Mouse (Mus musculus) layer of hippocampus, adult 18-20 months (tissue): ENCODE measurements around the gene Nkap. TPM values are rescaled to one million over a fixed set of nuclear protein-coding genes. Genes with fewer than 3 reads are reported as not detected.
"Not testable (repeated sequence)": the region's sequence is repeated elsewhere in the genome, so short reads cannot be mapped to it uniquely, and the experiment has no call there.

Experiments
- DNase-seq, 2 experiments: peaks; one replicate each; pipeline ENCODE4 v3.0.0; 2022; ENCODE audit warnings: low spot score in 2 of 2
- long read RNA-seq: library from polyadenylated mRNA; stranded (forward); transcript quantifications from one replicate; pipeline ENCODE4 v2.0.0, GENCODE M21; 2021
- total RNA-seq, 2 experiments: library from RNA; stranded (reverse); gene quantifications; 2 replicates each; pipeline ENCODE4 v1.2.3; 2021

Nkap gene
- total RNA-seq = 10 to 100 TPM; 12.5 to 14.8 TPM
- long read RNA-seq, full-length matches to known transcripts = 30 of 32 reads
- long read RNA-seq, partial matches to known transcripts = 0 of 32 reads
- long read RNA-seq, other reads (novel, unspliced or antisense) = 2 of 32 reads

GRCm38 (mm10) chrX:37126671-37127358 is at the start of gene Nkap:
TSS of gene Nkap (plus strand) at chrX:37126795.
- peak; percentile 56 to 80 for DNase-seq

- DNase-seq = not testable (repeated sequence)
Observed at GRCm38 (mm10) chrX:37080345-37080744, 46.2 kb upstream of the Nkap start.

GRCm38 (mm10) chrX:37081194-37081593 is 45.4 kb upstream of the Nkap start:
- DNase-seq = no peak

GRCm38 (mm10) chrX:37084318-37084926 is 42.2 kb upstream of the Nkap start:
- DNase-seq = peak; percentile 9 to 29

- peak; percentile 76 to 87 for DNase-seq
Observed at GRCm38 (mm10) chrX:37084927-37085660, 41.5 kb upstream of the Nkap start, which contains the start of gene Rpl39. TSS of gene Rpl39 (minus strand) at chrX:37085402.

GRCm38 (mm10) chrX:37085665-37086064 is 40.9 kb upstream of the Nkap start:
- DNase-seq = no peak

GRCm38 (mm10) chrX:37088778-37089177 is 37.8 kb upstream of the Nkap start:
- DNase-seq = no peak

- DNase-seq = no peak
Observed at GRCm38 (mm10) chrX:37091457-37091856, 35.1 kb upstream of the Nkap start.

- DNase-seq = no peak
Observed at GRCm38 (mm10) chrX:37095106-37095768, 31.4 kb upstream of the Nkap start.

- no peak for DNase-seq
Observed at GRCm38 (mm10) chrX:37098681-37099080, 27.9 kb upstream of the Nkap start.

GRCm38 (mm10) chrX:37103826-37104225 is 22.8 kb upstream of the Nkap start:
- no peak for DNase-seq

- no peak for DNase-seq
Observed at GRCm38 (mm10) chrX:37109526-37110192, 16.9 kb upstream of the Nkap start.

GRCm38 (mm10) chrX:37110193-37110880 is 16.3 kb upstream of the Nkap start, which contains the start of gene Upf3b:
TSS of gene Upf3b (minus strand) at chrX:37110322.
- peak; percentile 88 to 94 for DNase-seq

GRCm38 (mm10) chrX:37110881-37111193 is 15.8 kb upstream of the Nkap start:
- DNase-seq = no peak

- DNase-seq = no peak
Observed at GRCm38 (mm10) chrX:37117085-37117484, 9.5 kb upstream of the Nkap start.

- DNase-seq = no peak
Observed at GRCm38 (mm10) chrX:37119585-37119984, 7.0 kb upstream of the Nkap start.

- DNase-seq = no peak
Observed at GRCm38 (mm10) chrX:37120212-37120611, 6.4 kb upstream of the Nkap start.

- DNase-seq = no peak
Observed at GRCm38 (mm10) chrX:37125511-37125910, 1.1 kb upstream of the Nkap start.

- DNase-seq = no peak
Observed at GRCm38 (mm10) chrX:37141732-37142131, 15.1 kb downstream of the Nkap start.

GRCm38 (mm10) chrX:37144498-37144897 is 17.9 kb downstream of the Nkap start:
- DNase-seq = not testable (repeated sequence)
